Mouse (Mus musculus) megakaryocyte, embryonic 14.5 days (primary cell): ENCODE results near the gene Magi2. TPM values are rescaled to one million over a fixed set of nuclear protein-coding genes. Genes with fewer than 3 reads are reported as not detected.

Experiments used
- H3K27me3 ChIP-seq: replicated peaks from 2 replicates; pipeline ENCODE3; 2012; ENCODE audit warnings: inconsistent platforms
- H3K36me3 ChIP-seq: replicated peaks from 2 replicates; pipeline ENCODE3; 2012; ENCODE audit warnings: low read length, inconsistent platforms, mixed read lengths
- H3K4me1 ChIP-seq: 2 replicates; pipeline ENCODE4 v1.6.1; 2012; ENCODE audit warnings: inconsistent platforms
- H3K4me3 ChIP-seq: replicated peaks from 2 replicates; pipeline ENCODE3; 2012; ENCODE audit warnings: moderate library complexity, mild to moderate bottlenecking, inconsistent platforms
- H3K9me3 ChIP-seq: 2 replicates; pipeline ENCODE4 v1.6.1; 2012; ENCODE audit warnings: inconsistent platforms
- FLI1 ChIP-seq: IDR thresholded peaks from 2 replicates; pipeline ENCODE4 v1.6.1; 2012; ENCODE audit warnings: low read length, inconsistent platforms, mixed read lengths
- GATA1 ChIP-seq: IDR thresholded peaks from 3 replicates; pipeline ENCODE4 v1.6.1; 2012; ENCODE audit warnings: mixed read lengths, low read length, inconsistent platforms, borderline replicate concordance
- polyA plus RNA-seq: library from polyadenylated mRNA; stranded (reverse); fragments of >175 nt; gene quantifications from 2 replicates; pipeline ENCODE4 v1.2.3, GENCODE M21; 2012; ENCODE audit warnings: low replicate concordance; ENCODE audit not compliant: insufficient read depth

Gene Magi2
- polyA plus RNA-seq, 1 experiment, result 0.02 TPM

GRCm38 (mm10) chr5:20446471-20447174 lies 1219.8 kb downstream of the Magi2 start:
- Histone ChIP-seq H3K36me3 (no peaks in the 10 kb centered on the region), H3K9me3 (no peaks in the 10 kb centered on the region), H3K4me1 (no peaks in the 10 kb centered on the region), H3K27me3 (no peaks in the 10 kb centered on the region), H3K4me3 (no peak overlapping the region)
- TF ChIP-seq GATA1 (no peak), FLI1 (no peak)

DNA sequence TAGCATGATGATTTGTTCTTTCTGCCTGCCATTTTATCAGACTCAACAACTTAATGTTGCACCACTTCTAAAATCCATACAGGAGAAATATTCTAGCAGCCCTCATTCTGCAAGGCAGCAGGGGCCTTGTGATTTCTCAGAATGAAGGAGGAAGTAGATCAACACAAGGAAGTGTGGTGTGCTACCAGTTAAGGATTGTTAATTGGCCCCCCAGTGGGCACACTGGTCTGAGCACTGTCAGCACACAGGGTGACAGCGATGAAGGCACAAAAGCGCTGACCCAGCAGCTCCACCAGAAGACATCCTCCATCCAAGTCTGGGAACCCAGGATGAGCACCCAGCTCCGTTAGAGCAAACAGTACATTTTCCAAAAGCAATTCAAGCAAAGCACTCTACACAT lies 1229.3 kb downstream of the Magi2 start:
- Histone ChIP-seq H3K9me3 (no peaks in the 10 kb centered on the region), H3K36me3 (no peaks in the 10 kb centered on the region), H3K27me3 (no peaks in the 10 kb centered on the region), H3K4me3 (no peak overlapping the region), H3K4me1 (no peaks in the 10 kb centered on the region)
- no peak for TF ChIP-seq GATA1
- no peak for TF ChIP-seq FLI1

GRCm38 (mm10) chr5:20457742-20458510 lies 1231.1 kb downstream of the Magi2 start:
- no peak overlapping the region for H3K4me3 ChIP-seq

DNA sequence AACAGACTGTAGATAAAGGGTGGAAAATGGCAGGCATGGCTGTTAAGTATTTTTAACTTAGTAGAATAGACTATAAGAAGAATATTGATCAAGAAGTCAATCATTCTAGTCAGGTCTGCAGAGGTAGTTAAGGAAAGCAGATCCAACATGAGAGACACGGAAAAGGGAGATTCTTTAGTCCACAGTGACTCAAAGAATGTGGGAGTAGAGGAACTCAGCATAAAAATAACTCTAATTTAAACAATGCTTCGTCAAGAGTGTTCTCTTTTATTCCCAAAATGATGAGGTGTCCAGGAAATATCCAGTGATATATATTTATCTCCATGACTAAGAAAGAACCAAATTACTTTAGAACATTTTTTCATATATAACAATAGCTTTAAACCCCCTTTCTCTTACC lies 1234.9 kb downstream of the Magi2 start:
- Histone ChIP-seq H3K36me3 (no peaks in the 10 kb centered on the region), H3K9me3 (no peaks in the 10 kb centered on the region), H3K4me3 (no peak overlapping the region), H3K4me1 (no peaks in the 10 kb centered on the region), H3K27me3 (no peaks in the 10 kb centered on the region)
- TF ChIP-seq FLI1 (no peak), GATA1 (no peak)

More at GRCm38 (mm10) chr5:20457742-20458510, 1231.1 kb downstream of the Magi2 start:
- TF ChIP-seq FLI1 (no peak), GATA1 (no peak)
- Histone ChIP-seq H3K9me3 (no peaks in the 10 kb centered on the region), H3K27me3 (no peaks in the 10 kb centered on the region), H3K36me3 (no peaks in the 10 kb centered on the region), H3K4me1 (no peaks in the 10 kb centered on the region)

DNA sequence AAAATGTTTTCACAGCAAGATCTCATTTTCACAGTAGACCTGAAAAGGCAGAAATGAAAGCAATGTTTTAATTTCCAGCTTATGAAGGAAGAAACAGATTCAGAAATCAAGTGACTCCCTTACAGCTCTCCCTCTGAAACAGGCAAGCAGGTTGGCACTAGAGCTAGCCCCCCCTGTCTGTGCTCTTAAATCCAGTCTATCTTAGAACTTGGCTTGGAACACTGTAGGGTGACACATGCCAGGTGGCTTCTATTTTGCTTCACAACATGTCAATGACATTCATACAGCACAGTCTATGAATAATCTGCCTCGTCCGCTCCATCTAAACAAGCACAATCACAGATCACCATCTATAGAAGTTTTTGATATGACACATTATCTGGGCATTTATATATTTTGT lies 1235.5 kb downstream of the Magi2 start:
- Histone ChIP-seq H3K9me3 (no peaks in the 10 kb centered on the region), H3K4me3 (no peak overlapping the region), H3K27me3 (no peaks in the 10 kb centered on the region), H3K36me3 (no peaks in the 10 kb centered on the region), H3K4me1 (no peaks in the 10 kb centered on the region)
- no peak for TF ChIP-seq GATA1
- no peak for TF ChIP-seq FLI1

DNA sequence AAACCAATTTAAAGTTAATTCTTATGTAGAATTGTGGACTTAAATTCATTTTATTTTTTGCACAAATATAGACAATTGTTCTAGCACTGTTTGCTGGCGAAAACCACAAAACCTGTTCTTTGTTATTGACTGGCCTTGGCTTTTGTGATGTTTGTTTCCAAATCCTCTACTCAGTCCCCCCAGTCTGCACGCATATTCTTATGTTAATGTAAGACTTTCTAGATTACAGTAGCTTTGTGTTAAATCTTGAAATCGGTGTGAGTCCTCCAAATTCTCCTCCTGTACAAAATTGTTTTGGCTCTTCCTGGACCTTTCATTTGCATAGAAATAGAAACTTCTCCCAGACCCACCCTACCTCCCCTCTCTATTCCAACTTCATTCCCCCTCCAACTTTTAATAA lies 1242.9 kb downstream of the Magi2 start:
- Histone ChIP-seq H3K4me3 (no peak overlapping the region), H3K4me1 (no peaks in the 10 kb centered on the region), H3K36me3 (no peaks in the 10 kb centered on the region), H3K9me3 (peaks cover 15% of the 10 kb centered on the region), H3K27me3 (no peaks in the 10 kb centered on the region)
- no peak for TF ChIP-seq FLI1
- no peak for TF ChIP-seq GATA1

GRCm38 (mm10) chr5:20470466-20470865 lies 1243.6 kb downstream of the Magi2 start:
- H3K9me3 ChIP-seq, result peaks cover 15% of the 10 kb centered on the region
- TF ChIP-seq GATA1 (no peak), FLI1 (no peak)
- H3K4me1 ChIP-seq, result no peaks in the 10 kb centered on the region
- H3K36me3 ChIP-seq, result no peaks in the 10 kb centered on the region
- no peak overlapping the region for H3K4me3 ChIP-seq
- no peaks in the 10 kb centered on the region for H3K27me3 ChIP-seq

- no peaks in the 10 kb centered on the region for H3K36me3 ChIP-seq
- no peaks in the 10 kb centered on the region for H3K9me3 ChIP-seq
- no peaks in the 10 kb centered on the region for H3K4me1 ChIP-seq
- TF ChIP-seq FLI1, result no peak
- no peak for TF ChIP-seq GATA1
- H3K27me3 ChIP-seq, result no peaks in the 10 kb centered on the region
- H3K4me3 ChIP-seq, result no peak overlapping the region
These were observed 1257.7 kb downstream of the Magi2 start for GRCm38 (mm10) chr5:20484505-20484904.

DNA sequence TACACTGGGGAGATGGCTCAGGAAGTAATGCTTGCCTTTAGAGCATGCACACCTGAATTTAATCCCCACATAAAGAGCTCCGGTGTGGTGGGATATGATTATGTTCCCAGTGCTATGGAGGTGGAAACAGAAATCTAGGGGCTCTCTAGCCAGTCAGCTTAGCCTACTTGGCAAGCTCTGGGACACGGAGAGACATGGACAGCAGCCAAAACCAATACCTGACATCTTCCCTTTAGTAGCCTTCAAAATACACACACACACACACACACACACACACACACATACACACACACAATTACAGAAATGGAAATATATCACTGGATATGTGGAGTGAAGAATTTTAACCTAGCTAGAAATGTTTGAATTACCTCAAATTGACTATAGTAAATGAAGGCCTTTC lies 1265.1 kb downstream of the Magi2 start:
- no peak for TF ChIP-seq GATA1
- no peak for TF ChIP-seq FLI1
- Histone ChIP-seq H3K4me1 (no peaks in the 10 kb centered on the region), H3K36me3 (no peaks in the 10 kb centered on the region), H3K4me3 (no peak overlapping the region), H3K27me3 (no peaks in the 10 kb centered on the region), H3K9me3 (no peaks in the 10 kb centered on the region)

GRCm38 (mm10) chr5:20492679-20493078 lies 1265.8 kb downstream of the Magi2 start:
- TF ChIP-seq FLI1, result no peak
- TF ChIP-seq GATA1, result no peak
- H3K27me3 ChIP-seq, result no peaks in the 10 kb centered on the region
- H3K4me1 ChIP-seq, result no peaks in the 10 kb centered on the region
- no peaks in the 10 kb centered on the region for H3K36me3 ChIP-seq
- no peaks in the 10 kb centered on the region for H3K9me3 ChIP-seq
- no peak overlapping the region for H3K4me3 ChIP-seq
